Mouse (Mus musculus) CD4-positive naive resting alpha-beta T cell, adult 57 days (primary cell): Measurements from ENCODE around the gene Gm4301. TPM values are rescaled to one million over a fixed set of nuclear protein-coding genes. Genes with fewer than 3 reads are reported as not detected.

Experiments
- total RNA-seq: library from RNA; stranded (reverse); gene quantifications from one replicate; pipeline ENCODE4 v1.2.4, GENCODE M21; 2023

The Gm4301 gene
- not detected for total RNA-seq

GRCm38 (mm10) chr10:100335376-100335775, at the start of gene Gm4301:
Gene Gm4301, plus strand, starts transcription at chr10:100335676.

GRCm38 (mm10) chr10:100340536-100340935, 5.1 kb downstream of the Gm4301 start, which contains the start of gene Gm4302:
Gene Gm4302, plus strand, starts transcription at chr10:100340836.

GRCm38 (mm10) chr10:100345672-100346071, 10.2 kb downstream of the Gm4301 start, which contains the start of gene Gm4303:
Gene Gm4303, plus strand, starts transcription at chr10:100345972.

DNA sequence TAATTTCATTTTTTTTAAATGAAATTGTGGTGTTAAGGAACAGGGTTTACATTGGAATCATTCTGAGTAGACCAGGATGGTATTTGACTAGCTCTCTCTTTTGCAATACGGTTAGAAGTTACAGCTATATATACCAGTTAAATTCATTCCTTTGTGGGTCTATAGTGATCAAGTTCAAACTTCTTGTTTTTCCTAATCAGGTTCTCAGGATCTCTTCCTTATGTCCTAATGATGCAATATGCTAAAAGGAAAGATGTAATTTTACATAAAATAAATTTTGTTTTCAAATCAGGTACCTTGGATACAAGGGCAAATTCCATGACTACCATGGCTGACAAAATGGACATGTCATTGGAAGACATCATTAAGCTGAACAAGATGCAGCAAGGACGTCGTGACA, 15.3 kb downstream of the Gm4301 start, which contains the start of gene Gm4305:
Gm4305 (plus strand) TSS at position 301 of the 400 bp plus-strand sequence.

GRCm38 (mm10) chr10:100361038-100361437, 25.6 kb downstream of the Gm4301 start, which contains the start of gene Gm4307:
Gene Gm4307, plus strand, starts transcription at chr10:100361338.

DNA sequence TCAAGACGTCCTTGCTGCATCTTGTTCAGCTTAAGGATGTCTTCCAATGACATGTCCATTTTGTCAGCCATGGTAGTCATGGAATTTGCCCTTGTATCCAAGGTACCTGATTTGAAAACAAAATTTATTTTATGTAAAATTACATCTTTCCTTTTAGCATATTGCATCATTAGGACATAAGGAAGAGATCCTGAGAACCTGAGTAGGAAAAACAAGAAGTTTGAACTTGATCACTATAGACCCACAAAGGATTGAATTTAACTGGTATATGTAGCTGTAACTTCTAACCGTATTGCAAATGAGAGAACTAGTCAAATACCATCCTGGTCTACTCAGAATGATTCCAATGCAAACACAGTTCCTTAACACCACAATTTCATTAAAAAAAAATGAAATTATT, 47.0 kb downstream of the Gm4301 start, which contains the start of gene Gm4312:
Gm4312 (minus strand) TSS at position 101 of the 400 bp plus-strand sequence.

Other genes with a start within 250 kb of the Gm4301 start
- gene Gm4302, start 5.2 kb downstream of the Gm4301 start, total RNA-seq: not detected
- not detected for gene Gm4303, start 10.3 kb downstream of the Gm4301 start, total RNA-seq
- gene Gm4305, start 15.4 kb downstream of the Gm4301 start, total RNA-seq: not detected
- not detected for gene Gm4307, start 25.7 kb downstream of the Gm4301 start, total RNA-seq
- not detected for gene Gm4312, start 46.9 kb downstream of the Gm4301 start, total RNA-seq
- gene Tmtc3, start 151.7 kb downstream of the Gm4301 start, total RNA-seq: 0.86 TPM
- gene Cep290, start 151.9 kb downstream of the Gm4301 start, total RNA-seq: 1.5 TPM